17 mouse cellular contexts compared by ENCODE assay signal in the genomic region with DNA sequence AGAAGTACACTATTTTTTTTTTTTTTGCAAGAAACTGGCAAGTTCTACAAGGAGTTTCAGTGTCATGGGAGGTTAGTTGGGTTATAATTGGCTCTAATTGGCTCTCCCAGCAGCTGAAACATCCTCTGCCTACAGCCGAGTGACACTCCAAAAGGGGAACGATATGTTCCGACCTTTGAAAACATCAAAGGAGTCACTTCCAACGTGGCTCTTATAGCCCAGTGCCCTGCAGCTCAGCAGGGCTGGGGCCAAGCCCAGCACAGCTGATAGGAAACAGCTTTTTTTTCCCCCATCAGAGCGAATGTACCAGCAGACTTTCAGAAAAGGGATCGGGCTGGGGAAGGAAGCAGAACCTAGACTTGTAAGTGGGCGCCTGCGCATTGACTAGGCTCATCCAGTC.
A peak's percentile ranks its signal among the peaks of the same experiment; 100 is the strongest.
DNase-seq lines count a peak whose midpoint lies in the region; ATAC-seq and TF ChIP-seq lines count a peak whose summit lies in the region.
"Had no signal": no experiment of that assay in that cellular context is flagged by ENCODE, and none has a peak within 500 bp of the region (broad histone marks: within the 10 kb centered on the region; RNA-seq: fewer than 3 reads in every experiment).

No protein-coding gene starts in this region.

- H3K79me2 ChIP-seq in heart, adult 2 months (replicated peaks; ENCODE audit: control insufficient read depth, insufficient read depth, low read length): no peaks in the 10 kb centered on the region

- 27% methylated on average over 8 of the region's 8 CpGs for WGBS in heart, embryonic 11.5 days (ENCODE audit: insufficient replicate concordance)
- WGBS in heart, adult 2 months: 19% methylated on average over 8 of the region's 8 CpGs
- 16% methylated on average over 8 of the region's 8 CpGs for WGBS in lung, postnatal 0 days
- WGBS in midbrain, embryonic 16.5 days: 41% methylated on average over 8 of the region's 8 CpGs

- no peaks in the 10 kb centered on the region for H3K9me3 ChIP-seq in heart, embryonic 11.5 days (replicated peaks; ENCODE audit: control insufficient read depth, low read length)
- H3K9me3 ChIP-seq in lung, postnatal 0 days (ENCODE audit: low read length): no peaks in the 10 kb centered on the region
- H3K9me3 ChIP-seq in midbrain, embryonic 16.5 days (replicated peaks; ENCODE audit: control insufficient read depth, low read length, poor library complexity, severe bottlenecking): no peaks in the 10 kb centered on the region
- H3K9me3 ChIP-seq: embryonic facial prominence, embryonic 15.5 days; forebrain, embryonic 15.5 days; hindbrain, embryonic 12.5 days; limb, embryonic 15.5 days had no signal

- H3K4me1 ChIP-seq in heart, embryonic 11.5 days (ENCODE audit: control insufficient read depth, insufficient read depth, low read length): no peaks in the 10 kb centered on the region
- no peaks in the 10 kb centered on the region; the same call in 1 of the 2 replicates for H3K4me1 ChIP-seq in heart, adult 2 months (ENCODE audit: control insufficient read depth, insufficient read depth, low read length)
- H3K4me1 ChIP-seq in lung, postnatal 0 days (ENCODE audit: insufficient read depth, low read depth, low read length): no peaks in the 10 kb centered on the region
- H3K4me1 ChIP-seq in midbrain, embryonic 16.5 days (ENCODE audit: control insufficient read depth, insufficient read depth, low read length): peaks cover 4% of the 10 kb centered on the region; the same call in 1 of the 2 replicates
- H3K4me1 ChIP-seq: embryonic facial prominence, embryonic 15.5 days; limb, embryonic 15.5 days had no signal

- DNase-seq in heart, adult 2 months: no peak
- no peak for DNase-seq in lung, postnatal 0 days (ENCODE audit: low spot score)
- DNase-seq in lung, postnatal 4 days: no peak
- peak; percentile 24 for DNase-seq in forelimb bud, embryonic 11.5 days (ENCODE audit: low read depth, low spot score)
- DNase-seq: cerebellum, adult 8-10 months; gastrocnemius, adult 2 months; kidney, postnatal 4 days; right cerebral cortex, postnatal 4 days; thymus, postnatal 25 days had no signal

- no peaks in the 10 kb centered on the region for H3K36me3 ChIP-seq in heart, embryonic 11.5 days (ENCODE audit: control insufficient read depth, insufficient read depth, low read length)
- no peaks in the 10 kb centered on the region for H3K36me3 ChIP-seq in heart, adult 2 months (ENCODE audit: control insufficient read depth, insufficient read depth, low read length)
- H3K36me3 ChIP-seq in lung, postnatal 0 days (ENCODE audit: insufficient read depth, low read length): no peaks in the 10 kb centered on the region
- H3K36me3 ChIP-seq in midbrain, embryonic 16.5 days (ENCODE audit: control insufficient read depth, insufficient read depth, low read length): no peaks in the 10 kb centered on the region
- H3K36me3 ChIP-seq: embryonic facial prominence, embryonic 15.5 days; forebrain, embryonic 15.5 days; hindbrain, embryonic 12.5 days; limb, embryonic 15.5 days had no signal

- no peaks in the 10 kb centered on the region for H3K27me3 ChIP-seq in heart, embryonic 11.5 days (ENCODE audit: control insufficient read depth, insufficient read depth, low read length)
- no peaks in the 10 kb centered on the region for H3K27me3 ChIP-seq in heart, adult 2 months (ENCODE audit: control insufficient read depth, insufficient read depth, low read length)
- H3K27me3 ChIP-seq in lung, postnatal 0 days (replicated peaks; ENCODE audit: insufficient read depth, low read length): no peaks in the 10 kb centered on the region
- no peaks in the 10 kb centered on the region for H3K27me3 ChIP-seq in midbrain, embryonic 16.5 days (ENCODE audit: control insufficient read depth, insufficient read depth, low read depth, low read length)
- H3K27me3 ChIP-seq: embryonic facial prominence, embryonic 15.5 days; forebrain, embryonic 15.5 days; hindbrain, embryonic 12.5 days had no signal

- H3K27ac ChIP-seq in heart, embryonic 11.5 days (ENCODE audit: low read depth, low read length): no peak overlapping the region
- no peak overlapping the region for H3K27ac ChIP-seq in heart, adult 2 months
- H3K27ac ChIP-seq in lung, postnatal 0 days (ENCODE audit: low read length): no peak overlapping the region
- H3K27ac ChIP-seq in midbrain, embryonic 16.5 days (ENCODE audit: low read length): no peak overlapping the region
- H3K27ac ChIP-seq: embryonic facial prominence, embryonic 15.5 days; forebrain, embryonic 15.5 days; gastrocnemius, adult 2 months; hindbrain, embryonic 12.5 days; limb, embryonic 15.5 days had no signal

- no peak for TF ChIP-seq EP300 in heart, adult 2 months (IDR thresholded peaks at IDR 0.05; ENCODE audit: insufficient read depth, low read depth, low read length)
- TF ChIP-seq EP300 in lung, postnatal 0 days (IDR thresholded peaks at IDR 0.05): no peak

- peak overlapping the region; percentile 12; the same call in 1 of the 2 replicates for H3K4me2 ChIP-seq in heart, embryonic 11.5 days
- H3K4me2 ChIP-seq in lung, postnatal 0 days (replicated peaks; ENCODE audit: low read depth, low read length): no peak overlapping the region; the same call in 1 of the 2 replicates
- H3K4me2 ChIP-seq in midbrain, embryonic 16.5 days (ENCODE audit: low read length): no peak overlapping the region
- H3K4me2 ChIP-seq: embryonic facial prominence, embryonic 15.5 days; forebrain, embryonic 15.5 days; hindbrain, embryonic 12.5 days; limb, embryonic 15.5 days had no signal

- TF ChIP-seq CTCF in heart, adult 2 months (IDR thresholded peaks at IDR 0.05): no peak
- no peak for TF ChIP-seq CTCF in lung, postnatal 0 days (IDR thresholded peaks at IDR 0.05)

- no peak for TF ChIP-seq POLR2A in heart, adult 2 months (IDR thresholded peaks at IDR 0.05; ENCODE audit: insufficient read depth, low read depth, low read length)

- no peak overlapping the region for H3K9ac ChIP-seq in heart, embryonic 11.5 days (ENCODE audit: low read depth, low read length)
- H3K9ac ChIP-seq in heart, adult 2 months (ENCODE audit: low read depth, low read length): no peak overlapping the region
- no peak overlapping the region for H3K9ac ChIP-seq in lung, postnatal 0 days (replicated peaks; ENCODE audit: low read depth)
- no peak overlapping the region for H3K9ac ChIP-seq in midbrain, embryonic 16.5 days (ENCODE audit: low read depth, low read length)
- H3K9ac ChIP-seq: embryonic facial prominence, embryonic 15.5 days; forebrain, embryonic 15.5 days; hindbrain, embryonic 12.5 days; limb, embryonic 15.5 days had no signal

- no peak overlapping the region for H3K4me3 ChIP-seq in heart, embryonic 11.5 days (ENCODE audit: low read depth, low read length)
- no peak overlapping the region for H3K4me3 ChIP-seq in heart, adult 2 months
- no peak overlapping the region for H3K4me3 ChIP-seq in lung, postnatal 0 days (ENCODE audit: low read depth, low read length)
- no peak overlapping the region for H3K4me3 ChIP-seq in midbrain, embryonic 16.5 days (ENCODE audit: low read depth, low read length)
- H3K4me3 ChIP-seq: embryonic facial prominence, embryonic 15.5 days; forebrain, embryonic 15.5 days; gastrocnemius, adult 2 months; hindbrain, embryonic 12.5 days; limb, embryonic 15.5 days; myocyte had no signal

- ATAC-seq in heart, embryonic 11.5 days (replicated peaks; ENCODE audit: insufficient number of reproducible peaks, low FRiP score, low TSS enrichment): no peak; the same call in 1 of the 2 replicates
- 0 out of 2 replicates have a peak, but pooled peaks have one; percentile 23 for ATAC-seq in lung, postnatal 0 days
- ATAC-seq in midbrain, embryonic 16.5 days: 0 out of 2 replicates have a peak, but pooled peaks have one; percentile 28
- no peak for ATAC-seq in monocyte, adult 5-6 weeks (replicated peaks; ENCODE audit: insufficient number of reproducible peaks, low FRiP score, low TSS enrichment, poor library complexity, severe bottlenecking)
- ATAC-seq: forebrain, embryonic 15.5 days had no signal

- intact Hi-C loops in heart, adult 2 months (cut with DNase I): no loop called here

Comparison
In these comparisons a context has a peak if more than half of its experiments do, and no peak if none do; other contexts are left out.
1. ATAC-seq: peak in lung, postnatal 0 days (single experiment) and midbrain, embryonic 16.5 days (single experiment); none in heart, embryonic 11.5 days (single experiment) and monocyte, adult 5-6 weeks (single experiment).